Mouse (Mus musculus): Measurements from ENCODE around the gene Sap30. TPM values are rescaled to one million over a fixed set of nuclear protein-coding genes. Genes with fewer than 3 reads are reported as not detected.

Sap30 gene
- total RNA-seq, 2 experiments from 2014 or later = 9.6 to 15.4 TPM

GRCm38 (mm10) chr8:57441556-57441955 lies 46.1 kb downstream of the Sap30 start:
- DNase-seq = no peak

GRCm38 (mm10) chr8:57441131-57441530 lies 46.5 kb downstream of the Sap30 start:
- DNase-seq = no peak

- DNase-seq = no peak
These were observed 51.2 kb downstream of the Sap30 start for GRCm38 (mm10) chr8:57436437-57436796.

GRCm38 (mm10) chr8:57435768-57436436 lies 51.8 kb downstream of the Sap30 start:
- peak in 1 of 2 experiments; percentile 14 for DNase-seq

- DNase-seq = no peak
These were observed 54.9 kb downstream of the Sap30 start for GRCm38 (mm10) chr8:57432802-57433201.

Other genes with a start within 250 kb of the Sap30 start
- gene Hand2, start 166.9 kb downstream of the Sap30 start, total RNA-seq (2021) = 10 to 100 TPM; 76.2 to 83.1 TPM
- not detected for gene Scrg1, start 31.9 kb downstream of the Sap30 start, total RNA-seq (2021)
- gene Hmgb2, start 24.0 kb upstream of the Sap30 start, total RNA-seq (2021) = 10 to 100 TPM in 1 of 2 experiments, 1 to 10 TPM in 1; 8.6 to 12.6 TPM
- gene Galnt7, start 165.2 kb upstream of the Sap30 start, total RNA-seq (2021) = 1 to 10 TPM; 4.9 to 5.6 TPM

Measured in heart, adult 18-20 months (tissue).